Mouse (Mus musculus): Measurements from ENCODE around the gene Itga11.

GRCm38 (mm10) chr9:62775464-62775863 is 97.8 kb downstream of the Itga11 start:
- TF ChIP-seq CTCF (IDR thresholded peaks at IDR 0.05; ENCODE audit: extremely low read depth, insufficient read length, insufficient replicate concordance, low read depth, low read length) = no peak
- TF ChIP-seq POLR2A (IDR thresholded peaks at IDR 0.05; ENCODE audit: low read depth, low read length) = no peak

Measured in small intestine, adult 2 months (tissue).